Mouse (Mus musculus) stomach, embryonic 15.5 days (tissue): ENCODE measurements around the gene Yrdc. TPM values are rescaled to one million over a fixed set of nuclear protein-coding genes. Genes with fewer than 3 reads are reported as not detected.

Experiments
- ATAC-seq: fragments of 200-750 bp; cut with Nextera tagmentation; 2 replicates; pipeline ENCODE4 v1.8.0; 2017; ENCODE audit warnings: low read depth, moderate number of reproducible peaks, moderate TSS enrichment; ENCODE audit not compliant: insufficient read depth, low FRiP score
- H3K27ac ChIP-seq: fragments of 300-500 bp; sonication (generic); 2 replicates; pipeline ENCODE4 v1.5.1; 2015; ENCODE audit warnings: mild to moderate bottlenecking, inconsistent platforms
- H3K27me3 ChIP-seq: fragments of 300-500 bp; sonication (generic); replicated peaks from 2 replicates; pipeline ENCODE4 v1.6.1; 2015; ENCODE audit warnings: inconsistent platforms
- H3K36me3 ChIP-seq: fragments of 300-500 bp; sonication (generic); 2 replicates; pipeline ENCODE4 v1.6.1; 2015; ENCODE audit warnings: inconsistent platforms
- H3K4me1 ChIP-seq: fragments of 300-500 bp; sonication (generic); 2 replicates; pipeline ENCODE4 v1.6.1; 2015; ENCODE audit warnings: inconsistent platforms
- H3K4me2 ChIP-seq: fragments of 300-500 bp; sonication (generic); 2 replicates; pipeline ENCODE4 v1.6.1; 2015; ENCODE audit warnings: mild to moderate bottlenecking, inconsistent platforms
- H3K4me3 ChIP-seq: fragments of 300-500 bp; sonication (generic); replicated peaks from 2 replicates; pipeline ENCODE4 v1.5.1; 2015; ENCODE audit warnings: inconsistent platforms
- H3K9ac ChIP-seq: fragments of 300-500 bp; sonication (generic); 2 replicates; pipeline ENCODE4 v1.6.1; 2015; ENCODE audit warnings: inconsistent platforms
- H3K9me3 ChIP-seq: fragments of 300-500 bp; sonication (generic); 2 replicates; pipeline ENCODE4 v1.6.1; 2016; ENCODE audit warnings: inconsistent platforms
- WGBS: fragments of 180-500 bp; shearing (Covaris S2); methylation state at CpG from one replicate; pipeline ENCODE4 v1.1.7; 2015; 5-methylcytosine and 5-hydroxymethylcytosine counted together
- polyA plus RNA-seq: library from polyadenylated mRNA; unstranded; fragments of >200 nt; fragmentation: Nextera tagmentation; extraction: Ambion mirVana; gene quantifications from 2 replicates; pipeline ENCODE4 v1.2.1, GENCODE M21; 2015

Gene Yrdc
- polyA plus RNA-seq, 1 experiment from 2014 or later, result 34.2 TPM

DNA sequence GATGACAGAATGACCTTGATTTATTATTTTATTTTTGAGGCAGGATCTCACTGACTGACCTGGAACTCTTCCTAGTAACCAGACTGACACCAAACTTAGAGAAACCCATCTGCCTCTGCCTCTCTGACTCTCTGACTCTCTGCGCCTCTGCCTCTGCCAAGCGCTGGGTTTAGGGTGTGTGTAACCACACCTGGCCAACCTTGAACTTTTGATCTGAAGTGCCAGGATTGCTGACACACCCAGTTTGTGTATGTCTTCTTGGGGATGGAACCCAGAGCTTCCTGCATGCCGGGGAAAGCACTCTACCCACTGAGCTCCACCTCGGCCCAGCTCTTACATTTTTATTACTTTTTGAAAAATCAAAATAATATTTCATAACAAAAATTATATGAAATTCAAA is 31.6 kb upstream of the Yrdc start:
- no peak for ATAC-seq
- Histone ChIP-seq H3K9ac (no peak overlapping the region), H3K36me3 (peaks cover 5% of the 10 kb centered on the region; the same call in 1 of the 2 replicates), H3K4me2 (no peak overlapping the region), H3K27me3 (no peaks in the 10 kb centered on the region), H3K4me3 (no peak overlapping the region), H3K4me1 (0 out of 2 replicates have a peak, but pooled peaks cover 10% of the 10 kb centered on the region), H3K9me3 (no peaks in the 10 kb centered on the region), H3K27ac (no peak overlapping the region)
- 89% methylated on average over 4 of the region's 4 CpGs for WGBS

DNA sequence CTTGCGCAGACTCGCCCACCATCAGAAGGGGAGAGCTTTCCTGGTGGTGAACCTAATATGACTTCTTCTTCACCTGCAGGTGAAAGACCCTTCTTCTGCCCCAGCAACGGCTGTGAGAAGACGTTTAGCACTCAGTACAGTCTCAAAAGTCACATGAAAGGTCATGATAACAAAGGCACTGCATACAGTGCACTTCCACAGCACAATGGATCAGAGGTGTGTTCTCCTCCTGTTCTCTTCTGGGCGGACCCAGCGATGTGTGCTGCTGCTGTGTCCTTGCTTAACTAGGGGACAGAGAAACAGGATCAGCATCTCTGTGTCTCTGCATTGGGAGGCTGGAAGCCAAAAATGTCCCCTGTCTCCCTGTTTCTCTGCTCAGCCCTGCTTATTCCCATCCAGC is 25.5 kb upstream of the Yrdc start:
- Histone ChIP-seq H3K9ac (no peak overlapping the region), H3K4me2 (no peak overlapping the region), H3K36me3 (peaks cover 23% of the 10 kb centered on the region), H3K4me3 (no peak overlapping the region), H3K27me3 (no peaks in the 10 kb centered on the region), H3K4me1 (no peaks in the 10 kb centered on the region), H3K27ac (no peak overlapping the region), H3K9me3 (no peaks in the 10 kb centered on the region)
- WGBS, result 91% methylated on average over 6 of the region's 6 CpGs
- no peak for ATAC-seq

GRCm38 (mm10) chr4:124825371-124825965 is 25.0 kb upstream of the Yrdc start:
- Histone ChIP-seq H3K9me3 (no peaks in the 10 kb centered on the region), H3K4me3 (no peak overlapping the region), H3K9ac (no peak overlapping the region), H3K4me2 (no peak overlapping the region), H3K4me1 (no peaks in the 10 kb centered on the region), H3K27me3 (no peaks in the 10 kb centered on the region), H3K27ac (no peak overlapping the region), H3K36me3 (peaks cover 20% of the 10 kb centered on the region; the same call in 1 of the 2 replicates)
- 94% methylated on average over 21 of the region's 21 CpGs for WGBS
- no peak for ATAC-seq

DNA sequence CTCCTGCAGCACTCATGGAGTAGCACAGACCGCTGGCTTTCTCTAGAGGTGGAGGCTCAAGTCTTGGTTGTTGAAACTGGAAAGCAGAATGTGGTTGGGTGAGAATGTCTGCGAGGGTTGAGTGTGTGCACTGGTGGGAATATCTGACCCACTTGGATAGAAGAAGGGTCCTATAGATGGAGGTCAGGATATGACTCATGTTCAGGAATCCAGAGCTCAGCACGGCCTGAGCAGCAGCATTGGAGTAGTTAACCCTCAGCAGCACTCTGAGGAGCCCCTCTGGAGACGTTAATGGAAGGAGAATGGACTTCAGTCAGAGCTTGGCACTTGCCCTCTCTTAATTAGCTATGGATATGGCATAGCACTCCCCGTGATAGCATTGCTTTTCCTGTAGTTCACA is 20.8 kb upstream of the Yrdc start:
- no peak overlapping the region for H3K4me3 ChIP-seq
- no peak overlapping the region for H3K4me2 ChIP-seq
- H3K27me3 ChIP-seq, result no peaks in the 10 kb centered on the region
- no peak overlapping the region for H3K9ac ChIP-seq
- WGBS, result 73% methylated on average over 5 of the region's 5 CpGs
- peaks cover 22% of the 10 kb centered on the region for H3K36me3 ChIP-seq
- H3K9me3 ChIP-seq, result no peaks in the 10 kb centered on the region
- no peak overlapping the region for H3K27ac ChIP-seq
- no peaks in the 10 kb centered on the region for H3K4me1 ChIP-seq
- ATAC-seq, result no peak

- H3K4me1 ChIP-seq, result no peaks in the 10 kb centered on the region
- ATAC-seq, result no peak
- H3K9me3 ChIP-seq, result no peaks in the 10 kb centered on the region
- 94% methylated on average over 10 of the region's 10 CpGs for WGBS
- H3K27ac ChIP-seq, result no peak overlapping the region
- H3K4me3 ChIP-seq, result no peak overlapping the region
- peaks cover 14% of the 10 kb centered on the region; the same call in 1 of the 2 replicates for H3K36me3 ChIP-seq
- no peak overlapping the region for H3K4me2 ChIP-seq
- H3K9ac ChIP-seq, result no peak overlapping the region
- H3K27me3 ChIP-seq, result no peaks in the 10 kb centered on the region
These were observed 17.7 kb upstream of the Yrdc start for GRCm38 (mm10) chr4:124832796-124833195.

GRCm38 (mm10) chr4:124838035-124838700 is 12.3 kb upstream of the Yrdc start:
- 88% methylated on average over 14 of the region's 14 CpGs for WGBS
- ATAC-seq, result no peak
- H3K36me3 ChIP-seq, result peaks cover 23% of the 10 kb centered on the region
- no peak overlapping the region for H3K9ac ChIP-seq
- no peak overlapping the region for H3K4me2 ChIP-seq
- H3K4me3 ChIP-seq, result no peak overlapping the region
- no peaks in the 10 kb centered on the region for H3K27me3 ChIP-seq
- H3K4me1 ChIP-seq, result no peaks in the 10 kb centered on the region
- no peak overlapping the region for H3K27ac ChIP-seq
- H3K9me3 ChIP-seq, result no peaks in the 10 kb centered on the region

DNA sequence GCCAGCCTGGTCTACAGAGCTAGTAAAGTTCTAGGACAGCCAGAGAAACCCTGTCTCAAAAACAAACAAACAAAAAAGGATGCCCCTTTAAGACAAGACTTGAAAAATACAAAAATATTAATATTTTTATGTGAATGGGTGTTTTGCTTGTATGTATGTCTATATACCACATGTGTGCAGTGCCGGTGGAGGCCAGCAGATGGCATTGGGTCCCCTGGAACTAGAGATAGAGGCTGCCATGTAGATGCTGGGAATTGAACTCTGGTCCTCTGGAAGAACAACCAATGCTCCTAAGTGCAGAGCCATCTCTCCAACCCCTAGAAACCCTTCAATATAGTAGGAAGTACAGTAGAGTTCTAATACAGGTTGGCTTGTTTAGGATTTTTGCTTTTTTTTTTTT is 9.5 kb upstream of the Yrdc start:
- Histone ChIP-seq H3K4me1 (no peaks in the 10 kb centered on the region), H3K27me3 (no peaks in the 10 kb centered on the region), H3K4me3 (no peak overlapping the region), H3K4me2 (no peak overlapping the region), H3K36me3 (peaks cover 19% of the 10 kb centered on the region), H3K9me3 (no peaks in the 10 kb centered on the region), H3K9ac (no peak overlapping the region), H3K27ac (no peak overlapping the region)
- 100% methylated on average over 1 of the region's 1 CpGs for whole genome bisulfite sequencing
- no peak for ATAC-seq

DNA sequence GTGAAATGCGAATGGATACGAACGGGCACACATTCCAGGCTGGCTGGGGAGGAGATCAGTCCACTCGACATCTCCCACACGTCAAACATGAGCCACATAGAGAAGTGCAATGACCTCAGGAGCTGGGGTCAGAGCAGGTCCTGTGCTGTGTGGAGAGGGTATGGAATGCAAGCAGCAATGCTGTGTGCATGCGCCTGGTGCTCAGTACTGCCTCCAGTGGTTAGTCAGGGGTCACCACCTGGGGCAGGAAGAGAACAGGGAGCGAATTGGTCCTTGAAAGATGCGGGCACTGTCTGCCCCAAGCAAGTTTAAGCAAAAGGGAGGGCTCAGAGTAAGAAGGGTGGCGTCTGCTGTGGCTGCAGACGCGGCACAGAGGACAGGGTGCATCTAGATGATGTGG is 7.0 kb upstream of the Yrdc start:
- Histone ChIP-seq H3K27me3 (no peaks in the 10 kb centered on the region), H3K27ac (no peak overlapping the region), H3K9me3 (no peaks in the 10 kb centered on the region), H3K9ac (no peak overlapping the region), H3K4me3 (no peak overlapping the region), H3K36me3 (peaks cover 14% of the 10 kb centered on the region), H3K4me2 (no peak overlapping the region), H3K4me1 (no peaks in the 10 kb centered on the region)
- WGBS, result 56% methylated on average over 11 of the region's 11 CpGs
- ATAC-seq, result no peak

- Histone ChIP-seq H3K9me3 (no peaks in the 10 kb centered on the region), H3K4me2 (no peak overlapping the region), H3K36me3 (0 out of 2 replicates have a peak, but pooled peaks cover 2% of the 10 kb centered on the region), H3K27ac (no peak overlapping the region), H3K27me3 (no peaks in the 10 kb centered on the region), H3K4me1 (peaks cover 21% of the 10 kb centered on the region), H3K4me3 (no peak overlapping the region), H3K9ac (no peak overlapping the region)
- ATAC-seq, result no peak
- 10% methylated on average over 8 of the region's 8 CpGs for WGBS
These were observed 2.9 kb upstream of the Yrdc start for GRCm38 (mm10) chr4:124847573-124847972.

DNA sequence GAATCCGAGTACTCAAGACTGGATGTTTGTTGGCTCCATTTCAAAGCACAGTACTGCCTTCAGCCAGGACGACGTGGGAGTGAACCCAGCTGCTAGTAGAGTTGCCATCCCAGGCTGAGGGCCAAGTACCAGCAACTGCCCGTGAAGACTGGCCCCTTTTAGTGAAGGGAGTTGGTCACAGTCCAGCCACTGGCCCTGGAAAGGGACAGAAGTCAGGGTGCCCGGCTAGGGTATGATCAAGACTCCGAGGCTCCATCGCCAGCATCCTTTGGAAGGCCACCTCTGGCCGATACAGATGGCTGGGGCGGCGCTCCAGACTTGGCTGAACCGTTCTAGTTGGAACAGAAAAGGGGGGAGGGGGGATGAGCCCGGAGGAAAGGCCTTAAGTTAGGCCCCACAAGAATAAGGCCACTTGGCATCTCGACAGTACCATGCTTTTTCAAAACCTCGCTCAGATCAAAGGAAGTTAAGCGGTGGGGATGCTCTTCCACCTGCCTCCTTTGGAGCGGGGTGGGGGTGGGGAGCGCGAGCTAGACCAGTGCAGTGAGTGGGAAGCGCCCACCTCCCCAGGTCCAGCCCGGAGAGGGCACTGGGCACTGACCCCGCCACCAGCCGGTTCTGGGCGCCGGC is 733 bp upstream of the Yrdc start:
- Histone ChIP-seq H3K36me3 (peaks cover 15% of the 10 kb centered on the region), H3K9ac (peak overlapping the region; percentile 76), H3K27ac (peak overlapping the region; percentile 94), H3K4me2 (peak overlapping the region; percentile 71), H3K27me3 (no peaks in the 10 kb centered on the region), H3K4me1 (peaks cover 22% of the 10 kb centered on the region), H3K4me3 (peak overlapping the region; percentile 98), H3K9me3 (no peaks in the 10 kb centered on the region)
- ATAC-seq, result no peak; the same call in 1 of the 2 replicates
- 2% methylated on average over 24 of the region's 24 CpGs for WGBS

- Histone ChIP-seq H3K27ac (peak within 1 kb of the TSS; percentile 94), H3K27me3 (no peaks in the 10 kb centered on the region), H3K4me2 (peak within 1 kb of the TSS; percentile 81), H3K9me3 (no peaks in the 10 kb centered on the region), H3K36me3 (peaks cover 25% of the 10 kb centered on the region), H3K4me3 (peak within 1 kb of the TSS; percentile 98), H3K4me1 (peaks cover 22% of the 10 kb centered on the region), H3K9ac (peak within 1 kb of the TSS; percentile 76)
- WGBS, result under 1% methylated on average over 75 of the region's 75 CpGs
- peak; percentile 65 for ATAC-seq
These were observed 617 bp downstream of the Yrdc start, which contains the start of gene 1110065P20Rik for GRCm38 (mm10) chr4:124850933-124851658. 1110065P20Rik (minus strand) TSS chr4:124851196.

GRCm38 (mm10) chr4:124856294-124856693 is 5.8 kb downstream of the Yrdc start:
- no peak for ATAC-seq
- Histone ChIP-seq H3K27me3 (peaks cover 8% of the 10 kb centered on the region), H3K36me3 (peaks cover 25% of the 10 kb centered on the region), H3K27ac (no peak overlapping the region), H3K9ac (no peak overlapping the region), H3K4me2 (no peak overlapping the region), H3K4me3 (no peak overlapping the region), H3K4me1 (peaks cover 13% of the 10 kb centered on the region), H3K9me3 (no peaks in the 10 kb centered on the region)
- WGBS, result 93% methylated on average over 8 of the region's 8 CpGs
